Mouse (Mus musculus) stomach, embryonic 14.5 days (tissue): ENCODE results near the gene 4933434E20Rik. TPM values are rescaled to one million over a fixed set of nuclear protein-coding genes. Genes with fewer than 3 reads are reported as not detected.

Experiments
- ATAC-seq: fragments of 200-750 bp; cut with Nextera tagmentation; 2 replicates; pipeline ENCODE4 v1.8.0; 2017; ENCODE audit warnings: low read depth, moderate TSS enrichment; ENCODE audit not compliant: insufficient number of reproducible peaks, insufficient read depth, low FRiP score
- H3K27ac ChIP-seq: fragments of 300-500 bp; sonication (generic); 2 replicates; pipeline ENCODE4 v1.5.1; 2014; ENCODE audit warnings: mild to moderate bottlenecking, low read length, moderate library complexity, mixed read lengths
- H3K27me3 ChIP-seq: fragments of 300-500 bp; sonication (generic); 2 replicates; pipeline ENCODE4 v1.6.1; 2014; ENCODE audit warnings: low read length, control low read depth, mixed read lengths; ENCODE audit not compliant: control insufficient read depth, insufficient read depth
- H3K36me3 ChIP-seq: fragments of 300-500 bp; sonication (generic); 2 replicates; pipeline ENCODE4 v1.6.1; 2014; ENCODE audit warnings: mild to moderate bottlenecking, control low read depth, low read length, moderate library complexity, mixed read lengths; ENCODE audit not compliant: control insufficient read depth, insufficient read depth
- H3K4me1 ChIP-seq: fragments of 300-500 bp; sonication (generic); 2 replicates; pipeline ENCODE4 v1.6.1; 2014; ENCODE audit warnings: low read length, control low read depth, mixed read lengths; ENCODE audit not compliant: control insufficient read depth, insufficient read depth
- H3K4me2 ChIP-seq: fragments of 300-500 bp; sonication (generic); replicated peaks from 2 replicates; pipeline ENCODE4 v1.6.1; 2014; ENCODE audit warnings: low read depth, low read length, control low read depth
- H3K4me3 ChIP-seq: fragments of 300-500 bp; sonication (generic); 2 replicates; pipeline ENCODE4 v1.5.1; 2014; ENCODE audit warnings: low read depth, low read length, control low read depth
- H3K9ac ChIP-seq: fragments of 300-500 bp; sonication (generic); replicated peaks from 2 replicates; pipeline ENCODE4 v1.6.1; 2014; ENCODE audit warnings: low read depth, mild to moderate bottlenecking, control low read depth, low read length, moderate library complexity, mixed read lengths
- H3K9me3 ChIP-seq: fragments of 300-500 bp; sonication (generic); 2 replicates; pipeline ENCODE4 v1.6.1; 2016; ENCODE audit warnings: low read depth, low read length, control low read depth; ENCODE audit not compliant: control insufficient read depth
- WGBS: fragments of 180-500 bp; shearing (Covaris S2); extraction: QIAGEN DNeasy Blood & Tissue Kit; methylation state at CpG from one replicate; pipeline ENCODE4 v1.1.7; 2014; 5-methylcytosine and 5-hydroxymethylcytosine counted together
- microRNA counts: library from miRNA; unstranded; fragments of <30 nt; microRNA quantifications from one replicate; lab custom pipeline; 2016
- microRNA-seq: library from miRNA; unstranded; fragments of <30 nt; microRNA quantifications from one replicate; pipeline ENCODE4, GENCODE M21; 2016
- polyA plus RNA-seq: library from polyadenylated mRNA; unstranded; fragments of >200 nt; fragmentation: Nextera tagmentation; extraction: Ambion mirVana; gene quantifications from 2 replicates; pipeline ENCODE4 v1.2.1, GENCODE M21; 2014

4933434E20Rik gene
- polyA plus RNA-seq, 1 experiment from 2014 or later = 162 TPM

DNA sequence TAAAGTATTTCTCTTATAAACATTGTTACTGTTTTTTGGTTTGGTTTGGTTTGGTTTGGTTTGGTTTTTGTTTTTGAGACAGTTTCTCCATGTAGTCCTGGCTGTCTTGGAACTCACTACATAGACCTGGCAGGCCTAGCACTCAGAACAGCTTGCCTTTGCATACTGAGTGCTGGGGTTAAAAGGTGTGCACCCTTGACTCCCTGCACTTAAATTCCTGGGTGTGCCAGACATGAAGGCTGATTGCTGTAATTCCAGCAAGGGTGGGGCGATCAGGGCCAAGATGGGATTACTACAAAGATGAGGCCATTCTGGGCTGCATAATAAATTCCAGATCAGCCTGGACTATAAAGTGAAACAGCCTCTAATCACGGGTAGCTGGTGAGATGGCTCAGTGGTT is 50.8 kb downstream of the 4933434E20Rik start:
- H3K4me3 ChIP-seq = no peak overlapping the region
- peaks cover 24% of the 10 kb centered on the region for H3K36me3 ChIP-seq
- no peak overlapping the region for H3K27ac ChIP-seq
- H3K27me3 ChIP-seq = no peaks in the 10 kb centered on the region
- H3K9ac ChIP-seq = no peak overlapping the region
- no peaks in the 10 kb centered on the region for H3K9me3 ChIP-seq
- no peak for ATAC-seq
- no peaks in the 10 kb centered on the region for H3K4me1 ChIP-seq
- WGBS = 87% methylated on average over 2 of the region's 2 CpGs
- H3K4me2 ChIP-seq = no peak overlapping the region

DNA sequence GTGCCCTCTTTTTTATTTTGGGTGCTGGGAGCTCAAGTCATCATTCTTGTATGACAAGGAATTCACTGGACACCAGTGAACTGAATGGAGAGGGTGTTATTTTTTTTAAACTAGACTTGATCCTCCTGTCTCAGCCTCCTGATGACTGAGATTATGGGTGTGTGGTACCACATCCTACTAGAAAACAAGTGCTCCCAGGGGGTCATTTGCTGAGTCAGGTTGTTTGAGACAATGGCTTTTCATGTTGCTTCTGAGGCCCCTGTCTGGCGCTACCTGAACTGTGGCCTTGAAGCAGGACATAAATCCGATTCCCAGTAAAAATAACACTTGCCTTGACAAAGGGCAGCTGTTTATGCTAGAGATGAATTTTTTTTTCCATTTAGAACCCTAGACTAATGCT is 51.7 kb downstream of the 4933434E20Rik start:
- Histone ChIP-seq H3K9ac (no peak overlapping the region), H3K36me3 (peaks cover 19% of the 10 kb centered on the region), H3K4me1 (no peaks in the 10 kb centered on the region), H3K27ac (no peak overlapping the region), H3K27me3 (no peaks in the 10 kb centered on the region), H3K4me2 (no peak overlapping the region), H3K4me3 (no peak overlapping the region), H3K9me3 (no peaks in the 10 kb centered on the region)
- ATAC-seq = no peak
- WGBS = 45% methylated on average over 2 of the region's 2 CpGs

DNA sequence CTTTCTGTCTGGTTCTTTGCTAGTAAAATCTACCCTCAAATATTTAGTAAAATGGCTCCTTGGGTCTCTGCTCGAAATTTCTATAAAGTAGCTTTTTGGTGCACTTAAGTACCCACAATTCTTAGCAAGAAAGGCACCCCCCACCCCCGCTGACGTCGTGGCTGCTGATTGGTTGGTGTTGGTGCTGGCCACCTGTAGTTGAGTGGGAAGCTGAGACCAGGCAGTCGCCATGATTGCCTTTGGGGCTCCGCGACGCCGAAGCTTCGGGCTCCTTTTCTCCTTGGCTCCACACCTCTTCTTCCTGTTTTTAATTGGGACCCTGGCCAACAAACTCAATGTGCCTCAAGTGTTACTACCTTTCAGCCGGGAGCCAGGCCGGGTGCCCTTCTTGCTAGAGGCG is 52.5 kb downstream of the 4933434E20Rik start, which contains the start of gene Nup210l:
Nup210l (plus strand) TSS at position 195 of the 400 bp plus-strand sequence.
- Histone ChIP-seq H3K36me3 (peaks cover 12% of the 10 kb centered on the region), H3K4me1 (no peaks in the 10 kb centered on the region), H3K4me2 (no peak within 1 kb of the TSS), H3K4me3 (no peak within 1 kb of the TSS), H3K27me3 (no peaks in the 10 kb centered on the region), H3K9me3 (no peaks in the 10 kb centered on the region), H3K27ac (no peak within 1 kb of the TSS), H3K9ac (no peak within 1 kb of the TSS)
- no peak for ATAC-seq
- 84% methylated on average over 13 of the region's 13 CpGs for WGBS

DNA sequence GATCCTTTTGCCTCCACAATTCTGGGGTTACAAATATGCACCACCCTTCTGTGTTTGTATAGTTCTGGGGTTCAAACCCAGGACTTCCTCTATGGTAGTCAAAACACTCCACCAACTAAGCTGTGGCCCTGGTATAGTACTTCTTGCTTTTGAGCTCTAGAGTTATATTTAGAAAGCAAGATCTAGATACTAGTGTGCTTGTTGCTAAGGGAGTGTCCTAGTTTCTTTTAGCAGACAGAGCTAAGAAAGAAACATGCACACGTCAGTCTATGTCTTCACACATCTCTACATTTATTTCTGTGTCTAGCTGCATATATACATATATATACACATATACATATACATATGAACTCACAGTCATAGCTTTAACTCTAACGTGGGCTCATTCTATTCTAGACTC is 60.3 kb downstream of the 4933434E20Rik start:
- Histone ChIP-seq H3K27ac (no peak overlapping the region), H3K4me2 (no peak overlapping the region), H3K4me1 (no peaks in the 10 kb centered on the region), H3K27me3 (no peaks in the 10 kb centered on the region), H3K4me3 (no peak overlapping the region), H3K9me3 (no peaks in the 10 kb centered on the region), H3K9ac (no peak overlapping the region), H3K36me3 (no peaks in the 10 kb centered on the region)
- no peak for ATAC-seq
- WGBS = 87% methylated on average over 2 of the region's 2 CpGs

DNA sequence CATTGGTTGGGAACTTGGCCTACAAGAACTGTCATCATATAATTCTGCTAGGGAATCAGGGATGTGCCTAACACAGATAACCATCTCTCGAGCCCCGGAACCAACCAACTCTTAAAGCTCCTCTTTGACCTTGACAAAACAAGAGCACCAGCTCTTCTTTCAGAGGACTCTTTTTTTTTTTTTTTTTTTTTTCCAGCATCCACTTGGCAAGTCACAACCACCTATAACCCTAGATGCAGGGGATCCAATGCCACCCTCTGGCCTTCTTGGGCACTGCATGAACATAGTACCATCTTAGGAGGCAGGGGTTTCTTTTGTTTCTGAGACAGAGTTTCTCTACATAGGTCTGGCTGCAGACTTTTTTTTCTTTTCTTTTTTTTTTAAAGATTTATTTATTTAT is 62.9 kb downstream of the 4933434E20Rik start:
- 90% methylated on average over 2 of the region's 2 CpGs for WGBS
- H3K27me3 ChIP-seq = no peaks in the 10 kb centered on the region
- no peak overlapping the region for H3K4me3 ChIP-seq
- ATAC-seq = no peak
- H3K9ac ChIP-seq = no peak overlapping the region
- no peak overlapping the region for H3K4me2 ChIP-seq
- no peaks in the 10 kb centered on the region for H3K36me3 ChIP-seq
- H3K9me3 ChIP-seq = no peaks in the 10 kb centered on the region
- no peak overlapping the region for H3K27ac ChIP-seq
- no peaks in the 10 kb centered on the region for H3K4me1 ChIP-seq

DNA sequence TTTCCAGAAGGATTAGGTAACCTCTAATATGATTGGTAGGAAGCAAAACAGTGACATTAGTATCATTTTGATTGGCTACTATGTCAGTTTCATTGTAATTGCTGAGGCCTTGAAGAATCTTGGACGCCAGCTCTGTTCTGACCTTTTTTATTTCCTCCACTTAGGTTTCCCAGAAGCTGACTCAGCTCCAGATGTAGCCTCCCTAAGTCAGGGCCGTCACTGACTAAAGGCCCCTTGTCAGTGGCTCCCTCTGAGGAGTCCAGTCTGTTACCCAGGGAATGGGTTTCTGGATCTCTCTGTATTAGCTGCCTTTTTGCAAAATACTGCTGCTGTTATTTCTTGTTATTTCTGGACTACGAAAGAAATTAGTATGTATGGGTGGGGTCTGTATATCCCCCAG is 64.1 kb downstream of the 4933434E20Rik start:
- Histone ChIP-seq H3K9ac (no peak overlapping the region), H3K27me3 (no peaks in the 10 kb centered on the region), H3K27ac (no peak overlapping the region), H3K4me1 (no peaks in the 10 kb centered on the region), H3K36me3 (no peaks in the 10 kb centered on the region), H3K4me2 (no peak overlapping the region), H3K4me3 (no peak overlapping the region), H3K9me3 (no peaks in the 10 kb centered on the region)
- 65% methylated on average over 3 of the region's 3 CpGs for WGBS
- ATAC-seq = 0 out of 2 replicates have a peak, but pooled peaks have one; percentile 37

MicroRNA genes within 50 kb of the gene (microRNA counts, 519-probe panel; counts per million panel counts)
- microRNA mmu-miR-190b (lab: Ali Mortazavi, UCI) = 3,480 counts per million, percentile 68 among the panel's probes with 10 or more counts

Small RNA genes within 50 kb of the gene (microRNA-seq; reads per million reads assigned to microRNA genes)
- gene Mir190b (14.8 reads per million, percentile 25 among the genes with 10 or more reads in this experiment), gene Mir7669 (1.3 reads per million)

Other genes starting within 250 kb of the 4933434E20Rik start
- 4.0 and 5.7 TPM in 2 replicates for gene She, start 220.3 kb upstream of the 4933434E20Rik start, polyA plus RNA-seq
- gene Il6ra, start 138.4 kb upstream of the 4933434E20Rik start, polyA plus RNA-seq = 1.6 and 1.8 TPM in 2 replicates
- gene Atp8b2, start 88.1 kb upstream of the 4933434E20Rik start, polyA plus RNA-seq = 19.0 and 21.0 TPM in 2 replicates
- gene Hax1, start 52.9 kb upstream of the 4933434E20Rik start, polyA plus RNA-seq = 122 and 123 TPM in 2 replicates
- gene Ubap2l, start 992 bp downstream of the 4933434E20Rik start, polyA plus RNA-seq = 242 and 258 TPM in 2 replicates
- gene Tpm3, start 21.0 kb downstream of the 4933434E20Rik start, polyA plus RNA-seq = 533 and 553 TPM in 2 replicates
- 0.69 and 0.98 TPM in 2 replicates for gene Nup210l, start 52.5 kb downstream of the 4933434E20Rik start, polyA plus RNA-seq
- gene Rps27, start 162.0 kb downstream of the 4933434E20Rik start, polyA plus RNA-seq = 2,110 and 2,351 TPM in 2 replicates
- gene Rab13, start 162.1 kb downstream of the 4933434E20Rik start, polyA plus RNA-seq = 17.7 and 18.1 TPM in 2 replicates
- 112 and 116 TPM in 2 replicates for gene Jtb, start 180.0 kb downstream of the 4933434E20Rik start, polyA plus RNA-seq
- 20.6 and 21.4 TPM in 2 replicates for gene Creb3l4, start 191.9 kb downstream of the 4933434E20Rik start, polyA plus RNA-seq
- 114 and 119 TPM in 2 replicates for gene Slc39a1, start 196.5 kb downstream of the 4933434E20Rik start, polyA plus RNA-seq
- 18.8 and 21.4 TPM in 2 replicates for gene Crtc2, start 202.5 kb downstream of the 4933434E20Rik start, polyA plus RNA-seq
- 3.0 and 3.6 TPM in 2 replicates for gene Dennd4b, start 213.5 kb downstream of the 4933434E20Rik start, polyA plus RNA-seq
- 22.3 and 28.7 TPM in 2 replicates for gene Gatad2b, start 241.5 kb downstream of the 4933434E20Rik start, polyA plus RNA-seq